Mouse (Mus musculus) lung, adult 18-20 months (tissue): ENCODE results near the gene Atrnl1.
"Not testable (repeated sequence)": the region's sequence is repeated elsewhere in the genome, so short reads cannot be mapped to it uniquely, and the experiment has no call there.

ENCODE experiments used
- DNase-seq, 2 experiments: peaks; one replicate each; pipeline ENCODE4 v3.0.0; 2022; ENCODE audit warnings: mixed read lengths in 2 of 2

Atrnl1 gene

GRCm38 (mm10) chr19:57975201-57975600, 364.4 kb downstream of the Atrnl1 start:
- DNase-seq, result no peak

- DNase-seq, result no peak
These were observed 375.4 kb downstream of the Atrnl1 start for GRCm38 (mm10) chr19:57985918-57986900.

DNA sequence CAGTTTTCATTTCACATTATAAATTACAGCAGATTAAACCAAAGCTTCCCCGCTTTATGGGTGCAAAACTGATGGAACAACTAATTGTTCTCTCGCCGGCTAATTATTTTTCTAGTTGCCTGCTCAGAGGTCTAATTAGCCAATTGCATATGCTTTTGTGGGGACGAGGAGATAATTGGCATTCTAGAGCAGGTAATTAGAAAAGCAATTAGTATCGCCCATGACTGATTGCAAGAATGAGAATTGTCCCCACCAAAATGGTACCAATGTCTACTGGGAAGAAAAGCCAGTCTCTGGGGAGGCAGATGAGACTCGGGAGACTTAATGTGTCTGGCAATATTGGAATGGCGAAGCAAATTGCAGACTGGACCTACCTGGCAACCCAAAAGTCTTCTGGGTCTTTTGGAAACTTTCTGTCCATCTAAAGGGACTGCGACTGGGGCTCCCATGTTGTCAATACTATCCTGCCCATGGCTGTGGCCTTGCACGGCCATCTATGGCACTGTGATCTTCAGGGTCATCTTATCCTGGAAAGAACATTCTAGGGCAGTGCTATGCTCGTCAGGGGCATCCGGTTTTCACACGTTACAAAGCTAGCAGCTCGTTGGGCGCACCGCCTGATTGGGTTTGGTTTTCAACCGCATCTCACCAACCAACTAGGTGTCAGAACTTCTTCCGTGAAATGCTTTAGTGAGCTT, 377.0 kb downstream of the Atrnl1 start:
- no peak for DNase-seq

- DNase-seq, result no peak
These were observed 377.8 kb downstream of the Atrnl1 start for GRCm38 (mm10) chr19:57988559-57989093.

GRCm38 (mm10) chr19:57991099-57991760, 380.4 kb downstream of the Atrnl1 start:
- DNase-seq, result no peak

DNA sequence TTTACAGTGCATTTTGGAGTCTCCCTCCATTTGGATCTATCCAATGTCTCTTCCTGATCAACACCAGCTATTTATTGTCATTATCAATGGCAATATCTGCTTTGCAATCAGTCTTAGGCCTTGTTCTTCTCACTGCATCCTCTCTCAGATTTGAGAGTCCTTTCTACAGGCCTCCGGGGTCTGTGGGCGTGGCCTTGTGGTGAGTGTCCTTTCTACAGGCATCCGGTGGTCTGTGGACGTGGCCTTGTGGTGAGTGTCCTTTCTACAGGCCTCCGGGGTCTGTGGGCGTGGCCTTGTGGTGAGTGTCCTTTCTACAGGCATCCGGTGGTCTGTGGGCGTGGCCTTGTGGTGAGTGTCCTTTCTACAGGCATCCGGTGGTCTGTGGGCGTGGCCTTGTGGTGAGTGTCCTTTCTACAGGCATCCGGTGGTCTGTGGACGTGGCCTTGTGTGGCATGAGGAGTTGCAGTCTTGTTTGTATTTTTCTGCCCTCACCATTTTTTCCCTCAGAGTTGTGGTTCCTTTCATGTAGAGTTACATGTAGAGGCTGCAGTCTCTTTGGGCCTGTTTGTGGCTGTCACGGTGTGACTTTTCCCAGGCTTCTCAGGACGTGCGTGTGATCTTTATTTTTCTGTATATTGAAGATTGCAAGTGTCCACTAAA, 383.5 kb downstream of the Atrnl1 start:
- DNase-seq, result not testable (repeated sequence)

GRCm38 (mm10) chr19:57995015-57995414, 384.2 kb downstream of the Atrnl1 start:
- DNase-seq, result no peak

DNA sequence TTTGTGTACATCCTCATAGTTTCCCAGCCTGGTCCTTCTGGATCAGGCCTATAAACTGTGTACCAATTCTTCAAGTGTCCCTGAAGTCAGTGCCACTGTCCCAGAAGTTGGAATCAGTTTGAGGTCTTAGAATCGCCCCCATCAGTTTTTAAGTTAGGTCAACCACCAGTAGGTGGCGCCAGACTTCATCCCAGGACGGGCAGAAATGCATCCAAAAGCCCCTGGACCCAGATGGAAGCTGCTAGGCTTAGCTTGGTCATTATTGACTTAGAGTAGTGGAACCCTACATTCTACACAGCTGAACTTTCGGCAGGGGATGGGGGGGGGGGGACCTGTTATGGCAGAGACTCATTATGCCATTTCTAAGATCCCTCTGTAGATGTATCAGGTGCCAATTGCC, 387.1 kb downstream of the Atrnl1 start:
- DNase-seq, result peak in 1 of 2 experiments; percentile 4

- no peak for DNase-seq
These were observed 400.8 kb downstream of the Atrnl1 start for GRCm38 (mm10) chr19:58011636-58012035.

GRCm38 (mm10) chr19:58015741-58016140, 404.9 kb downstream of the Atrnl1 start:
- DNase-seq, result no peak

- peak; percentile 15 to 55 for DNase-seq
These were observed 406.0 kb downstream of the Atrnl1 start for GRCm38 (mm10) chr19:58016561-58017453.

DNA sequence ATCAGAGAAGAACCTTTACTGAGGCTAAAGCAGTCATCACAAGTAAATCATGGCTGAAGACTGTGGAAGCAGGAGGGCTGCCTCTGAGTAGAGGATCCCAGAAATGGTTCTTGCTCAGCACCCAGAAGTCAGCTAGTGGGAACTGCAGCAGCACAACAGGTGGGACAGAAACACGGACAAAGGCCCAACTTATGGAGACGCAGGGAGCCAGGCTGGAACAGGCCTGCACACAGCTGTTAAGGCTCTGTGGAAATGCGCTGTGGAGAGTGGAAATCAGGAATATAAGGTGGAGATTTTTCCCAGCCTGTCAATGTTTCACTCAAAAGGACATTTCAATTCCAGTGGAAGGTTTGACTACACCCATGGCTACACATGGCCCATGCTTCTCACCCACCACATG, 406.6 kb downstream of the Atrnl1 start:
- DNase-seq, result no peak

GRCm38 (mm10) chr19:58018698-58019097, 407.9 kb downstream of the Atrnl1 start:
- no peak for DNase-seq

DNA sequence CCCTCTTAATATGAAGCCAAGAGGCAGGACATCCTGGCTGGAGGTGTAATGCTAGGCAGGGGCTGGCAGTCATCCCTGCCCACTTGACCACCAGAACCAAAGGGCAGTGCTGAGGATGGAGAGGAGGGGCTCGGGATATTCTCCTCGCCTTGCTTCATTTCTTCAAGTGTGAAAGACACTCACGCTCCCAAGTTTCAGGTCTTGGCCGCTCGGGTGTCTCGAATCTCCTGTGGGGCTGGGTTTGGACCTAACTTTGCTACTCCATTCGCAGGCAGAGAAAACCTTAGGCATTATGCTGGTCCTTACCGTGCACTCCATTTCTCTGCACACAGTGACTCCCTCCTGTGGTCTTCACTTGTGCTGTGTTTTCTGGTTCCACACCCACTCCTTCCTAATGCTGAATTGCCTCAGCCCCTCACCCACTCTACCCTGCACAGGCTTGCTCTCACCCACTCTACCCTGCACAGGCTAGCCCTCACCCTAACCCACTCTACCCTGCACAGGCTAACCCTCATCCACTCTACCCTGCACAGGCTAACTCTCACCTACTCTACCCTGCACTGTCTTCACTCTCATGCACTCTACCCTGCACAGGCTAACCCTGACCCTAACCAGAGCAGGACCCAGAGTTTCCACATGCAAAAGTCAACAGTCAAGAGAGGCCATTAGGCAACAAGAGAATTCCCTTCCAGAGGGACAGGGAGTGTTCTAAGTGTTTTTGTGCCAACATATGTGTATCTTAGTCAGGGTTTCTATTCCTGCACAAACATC, 410.9 kb downstream of the Atrnl1 start:
- no peak for DNase-seq

GRCm38 (mm10) chr19:58023216-58023825, 412.5 kb downstream of the Atrnl1 start:
- no peak for DNase-seq

DNA sequence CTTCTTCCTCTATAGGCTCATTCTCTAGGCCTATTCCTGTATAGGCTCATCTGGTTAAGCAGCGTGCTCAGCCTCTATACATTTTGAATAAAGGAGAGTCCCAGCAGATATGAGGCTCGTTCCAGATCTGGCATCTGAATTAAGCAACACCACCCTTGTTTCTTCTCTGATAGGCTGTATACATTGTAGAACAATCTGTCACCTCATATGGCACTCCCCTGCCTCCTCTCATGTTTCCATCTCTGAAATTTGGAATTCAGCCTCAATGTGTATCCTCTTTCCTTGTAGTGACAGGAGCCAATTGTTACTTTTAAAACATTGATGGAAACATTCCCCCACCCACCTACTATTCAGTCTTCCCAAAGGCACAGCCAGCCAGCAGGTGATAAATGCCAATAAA, 414.2 kb downstream of the Atrnl1 start:
- DNase-seq, result no peak

- DNase-seq, result no peak
These were observed 418.8 kb downstream of the Atrnl1 start for GRCm38 (mm10) chr19:58029661-58030060.

- no peak for DNase-seq
These were observed 422.4 kb downstream of the Atrnl1 start for GRCm38 (mm10) chr19:58033241-58033640.

DNA sequence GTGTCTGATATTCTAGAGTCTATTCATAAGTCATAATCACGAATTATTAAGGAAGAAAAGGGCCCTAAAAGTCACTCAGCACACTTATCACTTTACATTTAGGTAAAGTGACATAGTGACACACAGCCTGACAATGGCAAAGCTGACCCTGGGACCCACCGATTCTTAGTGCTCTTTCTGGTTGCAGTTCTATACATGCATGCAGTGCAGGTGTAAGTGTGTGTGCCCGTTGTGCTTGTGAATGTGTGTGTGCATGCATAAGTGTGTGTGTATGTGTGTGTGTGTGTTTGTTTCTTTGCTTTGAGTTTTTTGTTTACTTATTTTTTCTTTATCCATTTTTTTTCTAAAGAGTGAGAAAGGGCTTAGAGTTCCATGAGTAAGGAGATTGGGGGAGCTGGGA, 425.3 kb downstream of the Atrnl1 start:
- no peak for DNase-seq

- DNase-seq, result no peak
These were observed 432.3 kb downstream of the Atrnl1 start for GRCm38 (mm10) chr19:58043120-58043519.
